Mouse (Mus musculus) stomach, embryonic 16.5 days (tissue): ENCODE data around the gene Rab13. TPM values are rescaled to one million over a fixed set of nuclear protein-coding genes. Genes with fewer than 3 reads are reported as not detected.

Source experiments
- ATAC-seq: fragments of 200-750 bp; cut with Nextera tagmentation; 2 replicates; pipeline ENCODE4 v1.8.0; 2017; ENCODE audit warnings: moderate number of reproducible peaks, moderate TSS enrichment; ENCODE audit not compliant: insufficient read depth, low FRiP score
- H3K27ac ChIP-seq: fragments of 300-500 bp; sonication (generic); 2 replicates; pipeline ENCODE4 v1.5.1; 2014; ENCODE audit warnings: low read length
- H3K27me3 ChIP-seq: fragments of 300-500 bp; sonication (generic); 2 replicates; pipeline ENCODE4 v1.6.1; 2014; ENCODE audit warnings: low read length, control low read depth, mixed read lengths; ENCODE audit not compliant: control insufficient read depth, insufficient read depth
- H3K36me3 ChIP-seq: fragments of 300-500 bp; sonication (generic); 2 replicates; pipeline ENCODE4 v1.6.1; 2014; ENCODE audit warnings: low read length; ENCODE audit not compliant: control insufficient read depth, insufficient read depth
- H3K4me1 ChIP-seq: fragments of 300-500 bp; sonication (generic); 2 replicates; pipeline ENCODE4 v1.6.1; 2014; ENCODE audit warnings: low read length, control low read depth, mixed read lengths; ENCODE audit not compliant: control insufficient read depth, insufficient read depth
- H3K4me2 ChIP-seq: fragments of 300-500 bp; sonication (generic); 2 replicates; pipeline ENCODE4 v1.6.1; 2014; ENCODE audit warnings: low read depth, low read length, mixed read lengths
- H3K4me3 ChIP-seq: fragments of 300-500 bp; sonication (generic); replicated peaks from 2 replicates; pipeline ENCODE4 v1.5.1; 2014; ENCODE audit warnings: mild to moderate bottlenecking, low read length
- H3K9ac ChIP-seq: fragments of 300-500 bp; sonication (generic); 2 replicates; pipeline ENCODE4 v1.6.1; 2014; ENCODE audit warnings: low read length
- H3K9me3 ChIP-seq: fragments of 300-500 bp; sonication (generic); replicated peaks from 2 replicates; pipeline ENCODE4 v1.6.1; 2016; ENCODE audit warnings: low read length, control low read depth; ENCODE audit not compliant: control insufficient read depth
- WGBS: fragments of 180-500 bp; shearing (Covaris S2); extraction: QIAGEN DNeasy Blood & Tissue Kit; methylation state at CpG from one replicate; pipeline ENCODE4 v1.1.7; 2014; 5-methylcytosine and 5-hydroxymethylcytosine counted together
- polyA plus RNA-seq: library from polyadenylated mRNA; unstranded; fragments of >200 nt; fragmentation: Nextera tagmentation; extraction: Ambion mirVana; gene quantifications from 2 replicates; pipeline ENCODE4 v1.2.1, GENCODE M21; 2015

Rab13 gene
- polyA plus RNA-seq, 1 experiment from 2014 or later = 33.1 TPM

- Histone ChIP-seq H3K4me1 (peaks cover 13% of the 10 kb centered on the region), H3K4me2 (peak overlapping the region; percentile 72), H3K36me3 (peaks cover 5% of the 10 kb centered on the region; the same call in 1 of the 2 replicates), H3K27ac (peak overlapping the region; percentile 92), H3K9ac (peak overlapping the region; percentile 79), H3K9me3 (no peaks in the 10 kb centered on the region), H3K27me3 (no peaks in the 10 kb centered on the region), H3K4me3 (peak overlapping the region; percentile 62)
- WGBS = under 1% methylated on average over 20 of the region's 20 CpGs
- ATAC-seq = peak; percentile 92
Measured at GRCm38 (mm10) chr3:90220531-90220951, 7.0 kb downstream of the Rab13 start.

GRCm38 (mm10) chr3:90221123-90221522 is 7.6 kb downstream of the Rab13 start:
- WGBS = 14% methylated on average over 5 of the region's 5 CpGs

GRCm38 (mm10) chr3:90222455-90222854 is 9.0 kb downstream of the Rab13 start:
- H3K4me3 ChIP-seq = no peak overlapping the region
- ATAC-seq = no peak
- 83% methylated on average over 4 of the region's 4 CpGs for WGBS
- no peaks in the 10 kb centered on the region for H3K27me3 ChIP-seq
- H3K27ac ChIP-seq = no peak overlapping the region
- H3K4me2 ChIP-seq = no peak overlapping the region
- H3K9ac ChIP-seq = no peak overlapping the region
- H3K4me1 ChIP-seq = peaks cover 13% of the 10 kb centered on the region
- no peaks in the 10 kb centered on the region for H3K9me3 ChIP-seq
- H3K36me3 ChIP-seq = peaks cover 5% of the 10 kb centered on the region; the same call in 1 of the 2 replicates

More at GRCm38 (mm10) chr3:90221123-90221522, 7.6 kb downstream of the Rab13 start:
- ATAC-seq = no peak
- Histone ChIP-seq H3K36me3 (peaks cover 5% of the 10 kb centered on the region; the same call in 1 of the 2 replicates), H3K9ac (peak overlapping the region; percentile 79), H3K9me3 (no peaks in the 10 kb centered on the region), H3K27me3 (no peaks in the 10 kb centered on the region), H3K27ac (peak overlapping the region; percentile 92), H3K4me1 (peaks cover 13% of the 10 kb centered on the region), H3K4me2 (peak overlapping the region; percentile 72), H3K4me3 (peak overlapping the region; percentile 62)

- no peak overlapping the region for H3K4me2 ChIP-seq
- H3K4me3 ChIP-seq = no peak overlapping the region
- ATAC-seq = no peak
- H3K27ac ChIP-seq = no peak overlapping the region
- no peaks in the 10 kb centered on the region for H3K9me3 ChIP-seq
- 74% methylated on average over 3 of the region's 3 CpGs for WGBS
- peaks cover 13% of the 10 kb centered on the region for H3K4me1 ChIP-seq
- no peaks in the 10 kb centered on the region for H3K27me3 ChIP-seq
- no peak overlapping the region for H3K9ac ChIP-seq
- H3K36me3 ChIP-seq = peaks cover 5% of the 10 kb centered on the region; the same call in 1 of the 2 replicates
Measured at GRCm38 (mm10) chr3:90222941-90223340, 9.4 kb downstream of the Rab13 start.

- H3K36me3 ChIP-seq = peaks cover 5% of the 10 kb centered on the region; the same call in 1 of the 2 replicates
- H3K4me2 ChIP-seq = no peak overlapping the region
- no peak for ATAC-seq
- peaks cover 13% of the 10 kb centered on the region for H3K4me1 ChIP-seq
- H3K9me3 ChIP-seq = 0 out of 2 replicates have a peak, but pooled peaks cover 3% of the 10 kb centered on the region
- H3K4me3 ChIP-seq = no peak overlapping the region
- 80% methylated on average over 10 of the region's 10 CpGs for WGBS
- no peak overlapping the region for H3K27ac ChIP-seq
- no peaks in the 10 kb centered on the region for H3K27me3 ChIP-seq
- H3K9ac ChIP-seq = no peak overlapping the region
Measured at GRCm38 (mm10) chr3:90224331-90224730, 10.8 kb downstream of the Rab13 start.

GRCm38 (mm10) chr3:90231075-90231474 is 17.6 kb downstream of the Rab13 start:
- Histone ChIP-seq H3K4me1 (peaks cover 3% of the 10 kb centered on the region; the same call in 1 of the 2 replicates), H3K36me3 (peaks cover 4% of the 10 kb centered on the region; the same call in 1 of the 2 replicates), H3K27me3 (no peaks in the 10 kb centered on the region), H3K9ac (peak overlapping the region; percentile 89), H3K27ac (no peak overlapping the region), H3K4me3 (peak overlapping the region; percentile 83), H3K9me3 (0 out of 2 replicates have a peak, but pooled peaks cover 3% of the 10 kb centered on the region), H3K4me2 (peak overlapping the region; percentile 69)
- 12% methylated on average over 8 of the region's 8 CpGs for WGBS
- no peak for ATAC-seq

DNA sequence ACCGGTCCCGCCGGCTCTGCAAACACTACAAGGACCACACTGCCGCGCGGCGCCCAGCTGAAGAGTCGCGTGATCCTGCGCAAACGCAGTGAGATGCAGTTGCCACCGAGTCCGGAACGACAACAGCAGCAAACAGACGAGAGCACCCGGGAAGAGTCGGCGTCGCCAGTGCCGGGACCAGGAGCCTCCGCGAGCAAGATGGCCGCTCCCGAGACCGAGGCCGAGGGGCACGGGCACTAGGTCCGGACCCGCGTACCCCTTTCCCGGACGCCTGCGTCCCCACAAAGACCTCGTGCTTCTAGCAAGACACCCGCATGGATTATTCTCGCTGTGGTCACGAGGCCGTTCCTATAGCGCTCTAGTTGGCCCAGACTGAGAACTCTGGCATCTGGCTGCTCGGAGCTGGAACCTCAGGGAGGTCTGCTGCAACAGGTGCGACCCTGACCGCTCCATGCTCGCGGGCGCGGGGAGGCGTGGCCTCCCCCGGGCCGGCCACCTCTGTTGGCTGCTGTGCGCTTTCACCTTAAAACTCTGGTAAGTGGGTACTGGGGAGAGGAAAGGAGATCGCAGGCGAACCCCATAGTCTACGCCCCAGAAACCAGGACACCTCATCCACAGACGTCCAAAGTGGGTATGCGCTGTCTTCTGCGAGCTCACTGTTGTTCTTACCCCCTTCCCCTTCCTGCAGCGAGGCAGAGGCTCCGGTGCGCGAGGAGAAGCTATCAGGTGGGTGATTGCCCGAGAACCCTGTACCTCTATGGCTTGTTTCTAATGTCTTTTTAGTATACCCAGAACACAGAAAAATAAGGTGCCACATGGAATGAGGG is 18.2 kb downstream of the Rab13 start, which contains the start of gene Jtb:
Gene Jtb, plus strand, starts transcription at position 91 of the 827 bp plus-strand sequence.
- H3K4me3 ChIP-seq = peak within 1 kb of the TSS; percentile 83
- H3K27ac ChIP-seq = peak within 1 kb of the TSS; percentile 92
- peaks cover 4% of the 10 kb centered on the region; the same call in 1 of the 2 replicates for H3K36me3 ChIP-seq
- H3K9me3 ChIP-seq = 0 out of 2 replicates have a peak, but pooled peaks cover 3% of the 10 kb centered on the region
- no peaks in the 10 kb centered on the region for H3K27me3 ChIP-seq
- ATAC-seq = peak; percentile 97
- WGBS = under 1% methylated on average over 61 of the region's 61 CpGs
- H3K4me2 ChIP-seq = peak within 1 kb of the TSS; percentile 69
- H3K4me1 ChIP-seq = peaks cover 3% of the 10 kb centered on the region; the same call in 1 of the 2 replicates
- peak within 1 kb of the TSS; percentile 89 for H3K9ac ChIP-seq

DNA sequence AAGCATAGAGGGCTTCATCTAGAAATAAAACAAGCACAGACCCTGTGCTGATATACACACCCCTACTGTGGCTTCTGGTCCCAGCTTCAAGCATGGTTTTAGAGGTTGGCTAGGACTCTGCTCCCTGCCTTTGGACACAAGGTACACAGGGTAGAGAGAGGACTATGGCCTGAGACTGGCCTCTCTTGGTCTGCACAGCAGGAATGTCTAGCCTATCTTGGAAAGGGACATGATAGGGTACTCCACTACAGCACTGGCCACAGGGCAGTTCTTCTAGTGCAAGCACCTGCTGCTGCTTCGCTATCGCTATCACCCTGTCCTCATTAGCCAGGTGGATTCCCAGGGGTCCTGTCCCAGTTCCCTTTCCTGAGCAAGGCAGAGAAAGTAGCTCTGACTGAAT is 27.8 kb downstream of the Rab13 start:
- no peak overlapping the region for H3K9ac ChIP-seq
- no peak overlapping the region for H3K27ac ChIP-seq
- H3K36me3 ChIP-seq = no peaks in the 10 kb centered on the region
- no peaks in the 10 kb centered on the region for H3K27me3 ChIP-seq
- H3K9me3 ChIP-seq = no peaks in the 10 kb centered on the region
- 81% methylated on average over 2 of the region's 2 CpGs for WGBS
- H3K4me3 ChIP-seq = no peak overlapping the region
- no peak for ATAC-seq
- H3K4me2 ChIP-seq = peak overlapping the region; percentile 64; the same call in 1 of the 2 replicates
- peaks cover 9% of the 10 kb centered on the region; the same call in 1 of the 2 replicates for H3K4me1 ChIP-seq
